Mouse (Mus musculus): Measurements from ENCODE around the gene Fgfr2. TPM values are rescaled to one million over a fixed set of nuclear protein-coding genes. Genes with fewer than 3 reads are reported as not detected.

The Fgfr2 gene
- polyA plus RNA-seq, 1 experiment: 114 TPM

DNA sequence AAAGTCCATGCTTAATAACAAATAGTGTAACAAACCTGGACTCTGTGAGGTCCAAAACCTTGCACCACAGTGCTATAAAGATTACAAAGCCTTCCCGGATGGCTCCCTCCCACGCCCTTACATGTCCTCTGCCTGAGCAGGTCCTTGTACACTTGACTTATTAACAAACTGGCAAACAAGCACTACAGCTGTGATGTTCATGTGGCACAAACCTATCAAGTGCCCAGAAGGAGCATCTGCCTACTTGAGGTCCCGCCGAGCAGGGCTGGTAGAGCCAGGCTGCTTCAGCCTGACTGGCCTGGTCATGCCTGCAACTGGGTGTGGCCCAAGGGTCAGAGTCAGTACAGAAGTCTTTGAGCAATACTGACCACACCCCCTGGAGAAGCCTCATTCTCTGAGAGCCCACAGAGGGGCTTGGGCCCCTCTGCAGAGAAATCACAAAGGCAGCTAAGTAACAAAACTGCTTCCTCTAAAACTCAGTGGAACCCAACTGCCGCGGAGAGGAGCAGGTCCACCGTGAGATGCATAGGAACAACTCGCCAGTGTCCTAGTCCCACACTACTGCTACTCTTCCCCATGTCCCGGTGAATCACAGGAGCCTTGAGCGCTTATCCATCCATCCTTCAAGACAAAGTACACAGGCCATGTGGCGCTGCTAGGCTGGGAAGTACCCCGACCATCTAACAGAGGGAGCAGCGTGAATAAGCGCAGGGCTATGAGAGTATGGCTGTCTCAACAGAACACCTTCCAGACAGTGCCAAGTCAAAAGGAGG is 332.5 kb downstream of the Fgfr2 start:
- peaks cover 41% of the 10 kb centered on the region for H3K4me1 ChIP-seq (ENCODE audit: control insufficient read depth, insufficient read depth, low read length)
- WGBS: 73% methylated on average over 14 of the region's 14 CpGs
- TF ChIP-seq POLR2A (IDR thresholded peaks at IDR 0.05; ENCODE audit: borderline replicate concordance, extremely low read depth, low read depth, low read length) (no peak), CTCF (IDR thresholded peaks at IDR 0.05; ENCODE audit: insufficient read depth, low read length) (no peak)
- DNase-seq: no peak
- no peak overlapping the region for H3K4me3 ChIP-seq (replicated peaks; ENCODE audit: extremely low read depth, low read depth, low read length)

DNA sequence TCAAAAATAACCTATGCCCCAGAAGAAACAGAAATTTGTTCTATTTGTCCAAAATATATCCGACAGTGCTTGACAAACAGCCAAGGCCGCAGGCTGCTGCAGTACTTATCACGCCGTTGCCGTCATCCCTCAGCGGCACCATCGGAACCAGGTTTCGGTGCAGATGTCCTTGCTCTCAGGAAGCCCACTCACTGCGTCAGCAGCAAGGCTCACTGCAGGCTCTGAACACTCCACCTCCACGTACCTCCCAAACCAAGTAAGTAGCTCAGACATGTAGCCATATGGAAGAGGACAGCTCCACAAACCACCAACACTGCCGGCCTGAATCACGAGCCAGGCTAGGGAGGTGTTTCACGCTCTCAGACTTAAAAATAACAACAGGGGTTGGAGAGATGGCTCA is 334.3 kb downstream of the Fgfr2 start:
- Histone ChIP-seq H3K4me3 (replicated peaks; ENCODE audit: extremely low read depth, low read depth, low read length) (no peak overlapping the region), H3K4me1 (ENCODE audit: control insufficient read depth, insufficient read depth, low read length) (peaks cover 50% of the 10 kb centered on the region)
- TF ChIP-seq CTCF (IDR thresholded peaks at IDR 0.05; ENCODE audit: insufficient read depth, low read length): no peak
- no peak for TF ChIP-seq POLR2A (IDR thresholded peaks at IDR 0.05; ENCODE audit: borderline replicate concordance, extremely low read depth, low read depth, low read length)
- DNase-seq: no peak
- 84% methylated on average over 13 of the region's 13 CpGs for WGBS

DNA sequence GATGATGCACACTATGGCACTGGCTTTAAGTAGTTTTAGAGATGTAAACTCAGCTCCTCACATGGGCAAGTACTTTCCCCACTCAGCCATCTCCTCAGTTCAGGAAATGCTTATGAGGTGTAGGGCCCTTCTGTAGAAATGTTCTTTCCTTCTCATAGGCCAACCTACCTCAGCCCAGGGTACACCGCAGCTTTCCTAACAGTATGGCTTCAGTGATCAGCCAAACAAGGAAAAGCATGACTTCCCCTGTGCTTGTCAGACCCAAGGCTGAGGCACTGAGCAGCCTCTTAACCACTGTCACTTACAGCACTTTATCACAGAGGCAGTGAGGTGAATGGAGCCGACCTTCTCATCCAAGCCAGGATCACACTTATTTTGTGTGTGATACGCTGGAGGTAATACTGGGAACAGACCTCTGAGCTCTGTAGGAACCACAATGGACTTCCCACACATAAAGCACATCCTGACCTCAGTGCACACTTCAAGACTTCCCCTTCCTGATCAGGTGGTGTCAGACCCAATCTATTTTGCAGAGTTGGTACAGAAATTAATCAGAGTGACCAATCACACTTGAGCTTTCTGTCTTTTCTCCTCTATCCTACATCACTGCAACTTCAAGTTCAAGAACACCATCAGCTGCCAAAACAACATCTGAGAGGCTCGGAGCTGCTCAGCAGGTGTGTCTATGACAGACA is 335.5 kb downstream of the Fgfr2 start:
- WGBS: 57% methylated on average over 4 of the region's 4 CpGs
- Histone ChIP-seq H3K4me1 (ENCODE audit: control insufficient read depth, insufficient read depth, low read length) (peaks cover 42% of the 10 kb centered on the region), H3K4me3 (replicated peaks; ENCODE audit: extremely low read depth, low read depth, low read length) (no peak overlapping the region)
- TF ChIP-seq CTCF (IDR thresholded peaks at IDR 0.05; ENCODE audit: insufficient read depth, low read length) (no peak), POLR2A (IDR thresholded peaks at IDR 0.05; ENCODE audit: borderline replicate concordance, extremely low read depth, low read depth, low read length) (no peak)
- DNase-seq: no peak

DNA sequence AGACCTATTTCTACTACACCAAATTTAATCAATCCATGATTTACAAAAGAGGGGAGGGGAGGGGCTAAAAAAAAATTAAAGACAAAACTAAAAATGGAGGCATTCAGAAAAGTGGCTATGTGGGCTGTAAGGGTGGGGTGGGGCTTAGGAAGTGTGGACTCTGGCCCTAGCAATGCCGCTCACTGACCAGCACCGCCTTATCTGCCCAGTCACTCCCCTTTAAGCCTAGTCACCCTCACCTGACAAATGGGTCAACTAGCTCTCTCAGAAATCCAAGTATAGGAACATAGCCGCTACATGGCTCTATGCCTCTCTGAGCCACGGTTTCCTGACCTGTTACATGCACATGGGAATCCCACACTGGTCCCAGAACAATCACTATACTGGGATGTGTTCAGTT is 336.1 kb downstream of the Fgfr2 start:
- 61% methylated on average over 4 of the region's 4 CpGs for WGBS
- H3K4me1 ChIP-seq (ENCODE audit: control insufficient read depth, insufficient read depth, low read length): peaks cover 41% of the 10 kb centered on the region
- no peak for DNase-seq
- H3K4me3 ChIP-seq (replicated peaks; ENCODE audit: extremely low read depth, low read depth, low read length): no peak overlapping the region
- TF ChIP-seq CTCF (IDR thresholded peaks at IDR 0.05; ENCODE audit: insufficient read depth, low read length) (no peak), POLR2A (IDR thresholded peaks at IDR 0.05; ENCODE audit: borderline replicate concordance, extremely low read depth, low read depth, low read length) (no peak)

DNA sequence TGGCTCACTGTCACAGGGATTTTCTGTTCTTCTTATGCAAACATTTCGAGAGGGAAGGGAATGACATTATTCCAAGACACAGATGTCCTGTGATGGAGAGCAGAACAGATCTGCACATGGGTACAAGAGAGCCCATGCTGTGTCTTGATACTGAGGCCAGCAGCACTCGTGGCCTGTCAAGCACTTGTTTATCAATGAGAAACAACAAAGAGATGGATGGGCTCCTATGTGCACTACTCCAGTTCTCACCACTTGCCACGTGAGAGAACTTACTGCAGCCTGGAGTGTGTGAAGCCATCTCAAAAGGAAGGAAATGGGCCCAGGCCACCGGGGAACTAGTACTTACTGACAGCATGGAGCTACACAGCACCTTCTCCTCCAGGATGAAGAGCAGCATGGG is 336.6 kb downstream of the Fgfr2 start:
- no peak overlapping the region for H3K4me3 ChIP-seq (replicated peaks; ENCODE audit: extremely low read depth, low read depth, low read length)
- 21% methylated on average over 4 of the region's 4 CpGs for WGBS
- H3K4me1 ChIP-seq (ENCODE audit: control insufficient read depth, insufficient read depth, low read length): peaks cover 44% of the 10 kb centered on the region
- DNase-seq: no peak
- TF ChIP-seq POLR2A (IDR thresholded peaks at IDR 0.05; ENCODE audit: borderline replicate concordance, extremely low read depth, low read depth, low read length): no peak
- no peak for TF ChIP-seq CTCF (IDR thresholded peaks at IDR 0.05; ENCODE audit: insufficient read depth, low read length)

DNA sequence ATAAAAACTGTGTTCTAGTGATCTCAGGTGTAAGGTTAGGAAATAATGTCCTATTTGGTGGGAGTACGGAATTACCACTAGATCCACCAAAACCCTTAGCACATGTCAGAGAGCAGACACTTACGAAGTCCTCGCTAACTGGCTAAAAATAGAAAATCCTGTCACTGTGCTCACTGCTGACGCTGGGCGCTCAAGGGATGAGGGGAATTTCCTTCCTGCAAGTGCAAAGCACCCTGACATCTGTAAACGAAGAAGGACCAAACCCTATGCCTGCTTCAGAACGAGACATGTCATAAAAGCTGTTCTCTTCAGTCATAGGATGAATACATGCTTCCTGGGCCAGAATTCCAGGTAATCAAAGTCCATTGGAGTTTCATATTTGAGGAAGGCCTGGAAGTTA is 337.1 kb downstream of the Fgfr2 start:
- DNase-seq: no peak
- Histone ChIP-seq H3K4me3 (replicated peaks; ENCODE audit: extremely low read depth, low read depth, low read length) (no peak overlapping the region), H3K4me1 (ENCODE audit: control insufficient read depth, insufficient read depth, low read length) (peaks cover 47% of the 10 kb centered on the region)
- 22% methylated on average over 7 of the region's 7 CpGs for WGBS
- TF ChIP-seq POLR2A (IDR thresholded peaks at IDR 0.05; ENCODE audit: borderline replicate concordance, extremely low read depth, low read depth, low read length) (no peak), CTCF (IDR thresholded peaks at IDR 0.05; ENCODE audit: insufficient read depth, low read length) (no peak)

DNA sequence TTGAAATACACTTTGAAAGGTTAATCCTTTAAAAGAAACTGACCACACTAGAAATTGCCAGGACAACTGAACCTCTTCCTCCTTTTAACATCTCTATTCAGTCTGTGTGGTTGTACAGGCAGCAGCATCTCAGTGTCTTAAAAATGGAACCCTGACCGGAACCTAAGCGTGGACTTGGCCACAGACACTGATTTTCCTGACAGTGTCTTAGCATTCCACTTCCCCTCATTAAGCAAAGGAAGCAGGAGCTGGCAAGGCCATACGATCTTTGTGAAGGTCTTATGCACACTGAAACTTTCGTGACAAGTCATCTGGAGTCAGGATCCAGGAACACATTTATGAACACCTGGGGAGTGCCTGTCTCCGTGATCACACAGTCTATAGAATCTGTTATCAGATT is 339.0 kb downstream of the Fgfr2 start:
- no peak overlapping the region for H3K4me3 ChIP-seq (replicated peaks; ENCODE audit: extremely low read depth, low read depth, low read length)
- 53% methylated on average over 5 of the region's 5 CpGs for WGBS
- TF ChIP-seq CTCF (IDR thresholded peaks at IDR 0.05; ENCODE audit: insufficient read depth, low read length) (no peak), POLR2A (IDR thresholded peaks at IDR 0.05; ENCODE audit: borderline replicate concordance, extremely low read depth, low read depth, low read length) (no peak)
- peaks cover 51% of the 10 kb centered on the region for H3K4me1 ChIP-seq (ENCODE audit: control insufficient read depth, insufficient read depth, low read length)
- no peak for DNase-seq

DNA sequence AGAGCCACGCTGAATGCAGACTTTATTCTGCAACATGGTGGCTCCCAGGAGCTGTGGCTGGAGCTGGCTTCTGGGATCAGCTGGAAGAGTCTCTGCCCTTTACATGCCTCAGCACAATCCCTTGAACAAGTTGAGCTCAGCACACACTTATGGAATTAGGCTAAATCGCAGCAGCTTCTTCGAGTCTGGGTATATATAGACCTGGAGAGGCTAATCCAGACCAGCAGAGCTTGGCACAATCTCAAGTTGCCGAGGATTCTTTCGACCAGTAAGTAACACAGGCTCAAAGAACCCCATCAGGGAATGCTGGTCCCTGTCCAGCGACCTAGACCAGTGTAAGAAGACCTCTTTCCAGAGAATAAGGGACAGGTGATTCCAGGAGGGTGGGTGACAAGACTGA is 341.3 kb downstream of the Fgfr2 start:
- Histone ChIP-seq H3K4me1 (ENCODE audit: control insufficient read depth, insufficient read depth, low read length) (peaks cover 45% of the 10 kb centered on the region), H3K4me3 (replicated peaks; ENCODE audit: extremely low read depth, low read depth, low read length) (no peak overlapping the region)
- TF ChIP-seq CTCF (IDR thresholded peaks at IDR 0.05; ENCODE audit: insufficient read depth, low read length) (no peak), POLR2A (IDR thresholded peaks at IDR 0.05; ENCODE audit: borderline replicate concordance, extremely low read depth, low read depth, low read length) (no peak)
- 53% methylated on average over 6 of the region's 6 CpGs for WGBS
- peak; percentile 23 for DNase-seq

DNA sequence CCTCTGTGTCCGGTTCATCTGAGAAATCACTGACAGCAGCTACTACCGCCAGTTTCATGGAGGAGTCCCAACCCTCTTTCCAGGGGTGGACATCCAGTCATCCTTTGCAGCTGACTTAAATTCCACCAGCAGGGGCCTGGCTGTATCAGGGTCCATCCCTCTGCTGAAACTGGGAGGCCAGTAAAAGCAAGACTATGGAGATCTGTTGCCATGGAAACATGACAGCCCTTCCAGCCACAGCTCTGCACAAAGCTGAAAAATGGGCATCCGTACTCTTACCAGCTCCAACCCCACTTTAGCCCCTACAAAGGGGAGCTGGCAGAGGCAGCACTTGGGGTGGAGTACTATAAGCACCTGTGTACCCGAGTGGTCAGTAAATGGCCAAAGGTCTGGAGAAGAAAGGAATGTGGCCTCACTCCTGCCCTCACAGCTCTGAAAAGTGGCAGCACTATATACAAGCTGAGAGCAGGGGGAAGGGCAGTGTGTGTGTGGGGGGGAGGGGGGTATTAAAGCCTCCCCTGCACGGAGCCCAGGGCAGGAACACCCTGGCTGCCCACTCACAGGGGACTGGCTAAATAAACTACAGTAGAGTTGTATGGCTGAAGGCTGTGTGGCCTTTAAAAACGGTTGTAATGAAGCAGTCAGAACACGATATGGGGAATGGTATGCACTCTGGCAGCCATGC is 341.9 kb downstream of the Fgfr2 start:
- H3K4me3 ChIP-seq (replicated peaks; ENCODE audit: extremely low read depth, low read depth, low read length): no peak overlapping the region
- TF ChIP-seq CTCF (IDR thresholded peaks at IDR 0.05; ENCODE audit: insufficient read depth, low read length): no peak
- no peak for TF ChIP-seq POLR2A (IDR thresholded peaks at IDR 0.05; ENCODE audit: borderline replicate concordance, extremely low read depth, low read depth, low read length)
- H3K4me1 ChIP-seq (ENCODE audit: control insufficient read depth, insufficient read depth, low read length): peaks cover 44% of the 10 kb centered on the region
- no peak for DNase-seq
- WGBS: 34% methylated on average over 7 of the region's 7 CpGs
